Mouse (Mus musculus) megakaryocyte progenitor cell, adult 5-6 weeks (primary cell): Measurements from ENCODE around the gene Atp6v0a1. TPM values are rescaled to one million over a fixed set of nuclear protein-coding genes. Genes with fewer than 3 reads are reported as not detected.

Experiments
- ATAC-seq: replicated peaks from 2 replicates; pipeline ENCODE4 v1.8.0; 2016; ENCODE audit warnings: mild to moderate bottlenecking, moderate TSS enrichment, inconsistent platforms; ENCODE audit not compliant: poor library complexity
- total RNA-seq, 2 experiments: library from RNA; stranded (forward) in 1 of 2; stranded (reverse) in 1 of 2; fragments of 157-497, 149-512 nt in 1 of 2; fragments of 200-1000 nt in 1 of 2; gene quantifications; 2 replicates each; pipeline versions ENCODE4 v1.2.3 to v1.2.4; 2015 to 2017

Atp6v0a1 gene
- total RNA-seq, 2 experiments from 2014 or later: 35.3 to 50.1 TPM

DNA sequence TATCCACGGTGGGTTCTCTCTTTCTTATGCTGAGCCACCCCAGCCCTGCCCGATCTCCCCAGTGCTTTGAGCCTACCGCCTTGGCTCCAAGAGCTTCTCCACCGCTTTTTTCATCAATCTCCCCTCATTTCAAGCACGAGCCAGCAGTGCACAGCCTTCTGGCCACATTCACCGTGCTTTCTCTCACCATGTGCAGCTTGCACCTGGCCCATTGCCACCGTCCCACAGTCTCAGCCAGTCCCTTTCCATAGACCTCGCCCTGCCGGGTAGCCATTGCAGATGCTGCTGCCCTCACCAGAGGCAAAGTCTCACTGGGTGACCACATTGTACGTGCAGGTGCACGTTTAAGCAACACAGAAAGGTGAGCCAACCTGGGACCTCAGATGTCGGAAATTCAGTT is 14.1 kb downstream of the Atp6v0a1 start:
- no peak for ATAC-seq

DNA sequence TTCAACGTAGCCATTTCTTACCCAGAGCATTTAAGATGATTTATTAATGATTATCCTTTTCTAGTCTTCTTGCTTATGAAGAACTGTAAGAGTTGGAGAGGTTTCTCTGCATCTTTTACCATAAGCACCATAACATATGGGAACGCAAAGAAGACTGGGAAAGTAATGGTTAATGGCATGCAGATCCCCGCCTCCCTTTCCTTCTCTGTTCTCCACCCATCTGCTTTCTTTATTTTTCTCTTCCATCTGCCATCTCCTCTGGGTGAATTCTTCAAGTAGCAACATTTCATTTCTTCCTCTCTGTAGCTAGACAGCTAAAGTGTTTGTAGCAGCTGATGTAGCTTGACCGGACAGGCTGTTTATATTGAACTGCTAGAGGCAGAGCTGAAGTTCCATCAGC is 14.7 kb downstream of the Atp6v0a1 start:
- no peak for ATAC-seq

DNA sequence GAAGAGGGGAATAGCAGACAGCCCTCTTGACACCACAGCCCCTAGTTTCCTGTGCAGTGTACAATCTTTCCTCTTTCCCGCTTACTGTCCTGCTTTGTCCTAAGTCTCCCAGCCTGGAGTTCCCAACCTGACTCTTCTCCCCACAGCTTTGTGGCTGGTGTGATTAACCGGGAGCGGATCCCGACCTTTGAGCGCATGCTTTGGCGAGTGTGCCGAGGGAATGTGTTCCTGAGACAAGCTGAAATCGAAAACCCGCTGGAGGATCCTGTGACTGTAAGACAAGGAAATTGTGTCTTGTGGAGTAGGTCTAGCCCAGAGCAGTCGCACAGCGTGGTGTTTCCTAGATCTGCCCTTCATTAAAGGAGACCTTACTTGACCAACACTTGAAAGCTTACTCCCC is 17.9 kb downstream of the Atp6v0a1 start:
- no peak for ATAC-seq

DNA sequence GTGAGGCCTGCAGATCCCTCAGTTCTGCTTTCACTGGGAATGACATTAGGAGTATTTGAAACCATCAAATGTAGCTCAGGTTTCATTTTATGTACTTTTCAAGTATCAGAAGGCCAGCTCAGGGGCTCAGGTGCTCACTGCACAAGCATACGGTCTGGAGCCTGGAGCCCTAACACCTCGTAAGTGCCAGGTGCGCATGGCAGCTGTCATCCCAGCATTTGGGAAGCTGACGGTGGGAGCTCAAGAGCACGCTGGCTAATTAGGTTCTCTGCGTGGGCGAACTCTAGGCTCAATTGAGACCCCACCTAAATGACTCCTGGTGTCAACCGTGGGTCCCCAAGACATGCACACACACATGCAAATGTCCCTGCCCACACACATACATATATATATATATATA is 20.1 kb downstream of the Atp6v0a1 start:
- no peak for ATAC-seq

DNA sequence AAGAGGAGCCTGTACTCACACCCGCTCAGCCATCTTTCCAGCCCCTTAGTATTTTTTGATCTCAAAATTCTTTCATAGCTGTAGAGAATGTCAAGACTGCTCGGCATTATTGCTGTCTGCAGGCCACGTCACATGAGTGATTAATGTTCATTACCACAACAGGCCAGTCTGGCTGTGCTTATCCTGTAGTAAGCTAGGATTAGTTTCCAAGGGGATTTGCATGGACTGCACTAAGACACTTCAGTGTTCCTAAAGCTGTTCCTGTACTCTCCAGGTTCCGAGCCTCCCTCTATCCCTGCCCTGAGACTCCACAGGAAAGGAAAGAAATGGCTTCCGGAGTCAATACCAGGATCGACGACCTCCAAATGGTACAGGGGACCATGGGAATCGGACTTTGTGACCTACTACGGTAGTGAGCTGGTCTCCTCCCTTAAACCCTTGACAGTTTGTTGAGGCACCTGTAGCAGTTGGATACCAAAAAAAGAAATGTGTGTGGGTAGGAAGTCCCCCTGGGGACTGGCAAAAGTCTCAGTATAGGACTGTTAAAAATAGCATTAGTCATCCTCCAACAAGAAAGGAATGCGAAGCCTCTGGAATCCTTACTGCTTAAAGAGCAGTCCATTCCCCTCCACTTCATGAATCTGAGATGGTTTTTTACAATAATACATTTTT is 21.0 kb downstream of the Atp6v0a1 start:
- no peak for ATAC-seq

DNA sequence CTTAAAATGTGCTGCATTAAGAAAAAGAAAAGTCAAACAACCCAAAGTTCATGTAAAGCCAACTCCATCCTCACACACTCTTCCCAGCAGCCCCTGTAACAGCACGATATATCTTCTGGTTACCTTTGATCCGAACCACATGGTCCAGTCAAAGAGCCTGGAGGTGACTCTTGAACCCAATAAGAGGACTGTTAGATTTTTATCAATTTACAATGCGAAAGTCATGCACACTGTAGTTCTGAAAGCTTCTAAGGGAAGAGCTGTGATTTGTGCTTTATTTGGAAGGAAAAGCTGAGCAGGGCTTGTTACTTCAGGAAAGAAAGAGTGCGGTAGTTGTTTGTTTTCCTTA is 21.5 kb downstream of the Atp6v0a1 start:
- ATAC-seq: no peak

DNA sequence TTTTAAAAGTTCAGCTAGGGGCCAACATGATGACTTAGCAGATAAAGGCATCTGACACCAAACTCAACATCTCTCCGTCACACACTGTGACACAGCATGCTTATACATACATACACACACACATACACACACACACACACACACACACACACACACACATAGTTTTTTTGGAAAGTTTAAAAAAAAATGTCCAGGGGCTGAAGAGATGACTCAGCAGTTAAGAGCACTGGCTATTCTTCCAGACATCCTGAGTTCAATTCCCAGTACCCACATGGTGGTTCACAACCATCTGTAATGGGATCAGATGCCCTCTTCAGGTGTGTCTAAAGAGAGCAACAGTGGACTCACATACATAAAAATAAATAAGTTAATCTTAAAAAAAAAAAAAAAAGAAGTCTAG is 22.2 kb downstream of the Atp6v0a1 start:
- ATAC-seq: no peak

DNA sequence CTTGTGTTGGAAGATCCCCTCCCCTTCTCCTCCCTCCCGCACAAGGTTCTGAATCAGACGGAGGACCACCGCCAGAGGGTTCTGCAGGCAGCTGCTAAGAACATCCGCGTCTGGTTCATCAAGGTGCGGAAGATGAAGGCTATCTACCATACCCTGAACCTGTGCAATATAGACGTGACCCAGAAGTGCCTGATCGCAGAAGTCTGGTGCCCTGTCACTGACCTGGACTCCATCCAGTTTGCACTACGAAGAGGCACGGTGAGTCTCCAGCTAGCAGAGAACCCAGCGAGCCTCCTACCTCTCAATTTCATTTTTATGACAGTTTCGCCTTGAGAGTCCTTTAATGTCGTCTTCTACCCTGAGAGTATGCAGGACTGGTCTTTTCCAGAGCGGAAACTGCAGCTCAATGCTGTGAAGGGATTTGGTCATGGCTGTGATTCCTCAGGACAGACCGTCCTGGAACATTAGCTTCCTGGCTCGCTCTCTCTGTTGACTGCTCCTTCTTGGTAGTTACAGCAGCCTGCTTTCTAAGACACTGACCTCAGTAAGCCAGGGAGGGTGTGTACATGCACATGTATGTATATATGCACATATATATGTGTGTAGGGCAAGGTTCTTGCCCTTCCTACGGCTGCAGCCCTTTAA is 24.7 kb downstream of the Atp6v0a1 start:
- ATAC-seq: no peak

DNA sequence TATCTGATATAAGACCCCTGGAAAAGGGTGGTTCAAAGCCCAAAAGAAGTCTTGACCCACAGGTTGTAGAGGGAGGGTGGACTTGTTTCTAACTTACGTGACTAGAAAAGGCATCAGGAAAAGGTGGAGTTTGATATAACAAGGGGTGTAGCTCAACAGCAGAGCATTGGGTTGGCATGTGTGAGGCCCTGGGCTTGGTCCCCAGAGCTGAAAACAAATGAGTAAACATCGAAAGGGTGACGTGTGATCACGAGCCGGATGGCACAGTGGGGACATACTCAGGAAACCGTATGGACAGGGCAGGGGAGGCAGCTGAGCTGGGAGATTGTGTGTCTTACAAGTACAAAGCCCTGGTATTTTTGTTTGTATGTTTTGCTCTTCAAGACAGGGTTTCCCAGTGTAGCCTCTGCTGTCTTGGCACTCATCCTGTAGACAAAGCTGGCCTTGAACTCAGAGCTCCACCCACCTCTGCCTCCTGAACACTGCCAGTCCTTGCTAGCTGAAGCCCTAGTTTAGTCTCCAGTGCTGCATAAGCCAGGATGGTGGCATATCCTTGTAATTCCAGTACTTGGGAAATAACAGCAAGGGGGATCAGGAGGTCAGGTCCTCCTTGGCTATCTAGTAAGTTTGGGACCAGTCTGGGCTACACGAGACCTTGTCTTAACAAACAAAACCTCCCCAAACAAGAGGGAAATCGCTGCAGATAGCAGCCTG is 25.5 kb downstream of the Atp6v0a1 start:
- no peak for ATAC-seq

DNA sequence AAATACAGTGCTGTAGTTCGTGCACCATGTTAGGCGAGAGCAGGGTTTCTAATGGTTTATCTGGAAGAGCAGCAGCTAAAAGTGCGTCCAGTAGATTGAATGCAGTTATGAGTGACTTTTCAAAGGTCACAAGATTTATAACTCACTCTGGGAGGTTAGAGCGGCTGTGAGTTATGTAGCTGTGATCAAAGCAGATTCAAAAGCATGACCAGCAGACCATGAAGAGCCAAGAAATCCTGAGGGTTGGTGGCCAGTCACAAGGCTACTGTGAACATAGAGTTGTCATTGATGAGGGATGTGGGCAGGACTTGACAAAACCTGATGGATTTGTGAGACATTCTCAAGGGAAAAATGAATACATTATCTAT is 26.1 kb downstream of the Atp6v0a1 start:
- ATAC-seq: no peak

DNA sequence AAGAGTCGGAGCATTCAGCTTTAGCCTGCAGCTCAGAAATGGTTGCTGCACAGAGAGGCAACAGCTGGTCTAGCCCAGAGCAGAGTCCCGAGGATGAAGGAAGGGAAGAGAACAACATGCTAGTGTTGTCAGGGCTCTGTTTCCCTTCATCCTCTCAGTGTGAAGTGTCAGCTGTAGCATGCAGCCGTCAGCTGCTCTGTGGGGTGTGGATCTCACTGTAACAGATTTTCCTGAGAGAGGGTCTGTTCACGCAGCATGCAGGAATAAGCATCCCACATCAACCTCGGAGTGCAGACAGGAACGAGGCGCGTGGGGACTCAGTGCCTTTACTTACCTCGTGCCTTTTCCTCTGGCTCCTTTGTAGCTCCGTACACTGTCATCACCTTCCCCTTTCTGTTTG is 28.5 kb downstream of the Atp6v0a1 start:
- no peak for ATAC-seq

DNA sequence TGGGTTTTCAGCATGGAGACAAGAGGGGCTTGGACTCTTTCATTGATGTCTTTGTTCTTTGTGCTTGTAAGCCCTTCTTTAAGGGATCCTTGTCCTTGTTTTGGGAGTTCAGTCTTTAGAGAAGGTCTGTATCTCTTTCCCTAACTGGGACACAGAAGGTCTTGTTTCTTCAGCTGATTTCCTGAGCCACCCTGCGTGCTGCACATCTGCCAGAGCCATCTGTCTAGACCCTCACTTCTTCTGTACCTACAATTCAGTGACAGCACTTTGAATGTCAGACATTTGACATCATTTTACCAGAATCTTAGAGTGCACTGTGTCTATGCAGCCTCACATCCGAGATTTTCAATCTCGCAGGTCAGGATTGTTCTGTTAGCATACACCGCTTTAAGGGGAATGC is 36.6 kb downstream of the Atp6v0a1 start:
- ATAC-seq: no peak

DNA sequence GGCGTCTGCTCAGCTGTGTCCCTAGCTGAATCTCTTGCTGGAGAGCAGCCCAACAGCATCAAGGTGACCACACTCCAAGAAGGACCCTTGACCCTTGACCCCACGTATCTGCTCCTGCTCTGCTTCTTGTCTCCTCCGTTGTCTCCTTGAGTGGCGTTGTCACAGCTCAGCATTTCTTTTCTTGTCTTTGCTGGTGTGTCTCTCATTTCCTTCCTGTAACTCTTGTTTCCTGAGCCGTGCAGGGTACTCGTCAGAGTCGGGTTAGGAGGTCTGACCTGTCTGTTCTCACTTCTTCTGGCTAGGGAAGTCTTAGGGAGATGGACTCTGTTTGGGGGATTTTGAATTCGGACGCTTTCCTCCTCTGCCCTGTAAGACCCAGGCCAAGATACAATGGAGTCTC is 37.2 kb downstream of the Atp6v0a1 start:
- no peak for ATAC-seq

DNA sequence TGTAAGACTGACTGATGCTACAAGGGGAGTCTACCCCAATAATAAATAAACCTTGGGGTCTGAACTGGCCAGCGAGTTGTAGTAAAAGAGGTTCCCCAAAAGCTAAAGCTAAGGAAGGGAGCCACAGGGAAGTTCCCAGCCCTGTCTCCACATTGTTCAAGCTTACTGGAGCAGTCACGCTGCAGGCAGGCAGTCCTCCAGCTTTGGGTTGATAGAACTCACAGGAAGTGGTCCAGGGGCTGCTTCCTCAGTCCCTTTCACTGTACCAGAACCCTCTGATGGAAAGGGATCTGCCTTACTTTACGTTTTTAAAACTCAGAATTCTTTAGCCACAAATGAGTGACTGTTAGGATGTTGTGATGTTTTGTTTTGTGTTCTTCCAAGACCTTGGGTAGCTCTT is 38.2 kb downstream of the Atp6v0a1 start:
- no peak for ATAC-seq

DNA sequence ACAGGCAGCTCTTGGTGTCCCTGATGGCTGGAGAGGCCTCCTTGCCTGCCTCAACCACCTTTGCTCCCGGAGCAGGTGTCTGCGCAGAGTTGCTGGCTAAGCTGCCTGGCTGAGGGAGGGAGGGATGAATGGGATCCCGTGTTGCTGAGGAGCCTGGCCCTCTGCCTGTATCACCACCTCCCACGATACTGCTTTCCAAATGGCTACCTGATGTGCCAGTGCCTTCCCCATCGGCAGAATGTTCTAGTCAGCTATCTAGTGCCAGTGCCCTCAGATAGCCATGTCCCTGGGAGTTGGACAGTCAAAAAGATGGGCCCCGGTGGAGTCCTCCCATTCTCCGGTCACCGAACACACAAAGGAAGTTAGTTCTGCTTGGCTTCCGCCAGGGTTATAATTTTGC is 41.1 kb downstream of the Atp6v0a1 start:
- ATAC-seq: no peak

DNA sequence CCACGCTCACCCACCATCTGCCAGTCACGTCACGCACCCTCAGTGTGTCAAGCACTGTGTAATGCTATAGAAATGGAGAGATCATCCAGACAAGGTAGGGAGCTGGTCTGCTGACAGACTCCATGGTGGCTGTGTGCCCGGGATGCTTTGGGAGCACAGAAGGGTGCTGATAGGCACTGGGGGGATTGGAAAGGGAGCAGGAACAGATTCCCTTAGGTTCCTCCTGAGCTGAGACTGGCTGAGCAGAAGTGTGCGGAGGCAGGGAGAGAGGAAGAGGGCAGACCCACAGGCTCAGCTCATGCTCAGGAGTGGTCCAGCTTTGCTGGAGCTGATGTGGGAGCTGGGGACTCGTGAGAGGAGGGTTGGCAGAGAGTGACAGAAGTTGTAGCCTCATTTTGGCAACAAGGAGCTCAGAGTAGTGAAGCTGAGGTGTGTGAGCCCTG is 41.8 kb downstream of the Atp6v0a1 start:
- ATAC-seq: no peak

DNA sequence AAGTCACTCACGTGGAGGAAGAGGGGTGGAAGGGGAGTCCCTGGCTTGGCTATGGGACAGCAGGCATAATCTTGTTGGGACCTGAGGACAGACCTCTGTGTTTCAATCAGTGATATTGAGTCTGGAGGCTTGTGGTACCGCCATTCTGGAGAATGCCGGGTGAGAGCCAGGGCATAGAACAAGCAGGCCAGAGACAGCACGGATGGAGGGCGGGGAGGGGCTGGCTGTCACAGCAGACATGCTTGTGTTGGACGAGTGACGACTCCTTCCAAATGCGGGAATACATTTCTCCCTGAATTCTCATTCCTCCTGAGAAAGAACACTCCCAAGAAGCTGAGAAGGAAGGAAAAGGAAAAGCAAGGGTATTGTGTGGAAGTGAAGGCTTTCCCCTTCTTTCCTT is 42.4 kb downstream of the Atp6v0a1 start:
- no peak for ATAC-seq

DNA sequence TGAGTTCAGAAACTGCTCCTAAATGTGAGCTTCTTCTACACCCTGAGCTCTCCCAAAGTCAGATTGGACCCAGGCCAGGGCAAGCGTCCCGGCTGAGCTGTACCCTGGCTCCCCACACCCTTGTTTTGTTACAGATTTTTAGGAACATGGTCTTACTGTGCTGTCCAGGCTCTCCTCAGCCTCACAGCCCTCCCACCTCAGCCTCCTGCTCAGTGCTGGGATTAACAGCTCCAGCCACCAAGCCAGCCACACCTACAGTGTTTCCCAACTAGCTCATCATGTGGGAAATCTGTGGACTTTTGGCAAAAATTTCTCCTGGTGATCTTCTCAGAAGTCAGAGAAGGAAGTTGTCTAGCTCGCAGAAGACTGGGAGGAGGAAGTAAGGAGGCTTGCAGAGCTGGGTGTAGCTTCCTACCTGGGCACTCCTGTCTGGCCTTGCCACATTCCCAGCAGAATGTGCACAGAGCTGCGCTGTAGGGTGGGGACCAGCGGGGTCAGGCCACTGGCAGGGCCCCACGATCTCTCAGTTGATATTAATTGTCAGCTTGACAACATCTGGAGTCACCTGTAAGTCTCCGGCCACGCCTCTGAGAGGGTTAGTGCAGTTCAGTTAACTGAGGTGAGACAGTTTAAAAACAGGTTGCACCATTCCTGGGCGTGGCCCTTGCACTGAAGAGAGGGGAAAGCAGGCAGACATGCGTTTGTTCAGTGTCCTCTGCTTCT is 43.7 kb downstream of the Atp6v0a1 start:
- ATAC-seq: peak; percentile 43; the same call in 1 of the 2 replicates

DNA sequence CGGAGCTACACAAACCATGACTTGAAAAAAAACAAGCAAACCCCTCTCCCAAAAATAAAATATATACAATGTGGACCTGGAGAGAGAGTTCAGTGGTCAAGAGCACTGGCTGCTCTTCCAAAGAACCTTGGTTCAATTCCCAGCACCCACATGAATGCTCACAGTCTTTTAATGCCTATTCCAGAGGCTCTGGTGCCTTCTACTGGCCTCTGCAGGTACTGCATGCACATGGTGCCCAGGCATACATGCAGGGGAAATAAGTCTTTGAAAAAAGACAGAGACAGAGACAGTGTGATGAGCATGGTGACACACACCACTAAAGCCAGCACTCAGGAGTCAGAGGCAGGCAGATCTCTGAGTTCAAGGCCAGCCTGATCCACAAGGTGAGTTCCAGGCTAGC is 44.7 kb downstream of the Atp6v0a1 start:
- ATAC-seq: no peak

DNA sequence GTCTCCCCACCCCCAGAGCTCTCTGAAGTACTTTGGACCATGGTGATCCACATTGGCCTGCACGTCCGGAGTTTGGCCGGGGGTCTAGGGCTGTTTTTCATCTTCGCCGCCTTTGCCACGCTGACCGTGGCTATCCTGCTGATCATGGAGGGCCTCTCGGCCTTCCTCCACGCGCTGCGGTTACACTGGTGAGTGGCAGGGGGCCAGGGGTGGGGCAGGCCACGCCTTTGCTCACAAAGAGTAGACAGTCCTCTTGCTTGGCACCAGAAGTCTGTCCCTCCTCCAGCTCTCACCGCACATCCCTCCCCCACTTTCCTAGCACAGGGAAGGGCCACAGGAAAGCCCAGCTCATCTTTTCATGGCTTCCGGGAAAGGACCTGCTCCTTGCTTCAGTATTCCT is 46.2 kb downstream of the Atp6v0a1 start:
- ATAC-seq: 0 out of 2 replicates have a peak, but pooled peaks have one; percentile 32

DNA sequence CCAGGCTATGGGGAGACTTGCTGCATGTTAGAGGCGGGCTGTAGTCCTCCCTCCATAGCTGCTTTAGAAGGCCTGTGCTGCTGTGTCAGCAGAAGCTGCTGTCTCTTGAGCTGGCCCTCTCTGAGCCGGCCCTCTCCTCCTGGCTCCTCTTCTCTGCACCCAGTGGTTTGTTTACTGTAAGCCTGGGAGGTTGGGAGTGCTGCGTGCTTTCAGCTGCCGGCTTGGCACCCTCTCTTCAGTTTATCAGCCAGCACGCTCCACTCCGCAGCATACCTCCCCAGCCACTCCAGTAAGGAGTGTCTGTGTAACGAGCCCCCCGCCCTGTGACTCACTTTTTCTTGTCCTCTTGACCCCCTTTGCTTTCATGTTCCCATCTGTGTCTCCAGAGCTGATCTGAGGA is 47.6 kb downstream of the Atp6v0a1 start:
- ATAC-seq: no peak

DNA sequence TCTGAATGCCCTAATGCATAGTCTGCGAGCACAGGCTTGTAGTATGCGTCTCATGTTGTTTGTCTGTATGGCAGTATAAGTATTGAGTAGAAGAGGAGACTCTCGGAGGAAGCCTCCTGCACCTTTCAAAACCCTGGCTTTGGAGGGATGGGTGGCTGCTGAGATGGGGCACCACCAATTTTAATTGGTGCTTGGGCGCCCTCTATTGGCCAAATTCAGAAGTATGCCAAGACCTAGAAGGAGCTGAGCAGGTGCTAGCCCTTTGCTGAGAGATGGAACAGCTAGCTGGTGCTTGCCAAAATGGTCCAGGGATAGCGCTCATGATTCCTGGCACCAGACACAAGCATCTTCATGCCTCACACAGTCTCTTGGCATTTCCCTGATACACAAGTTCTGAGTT is 48.6 kb downstream of the Atp6v0a1 start:
- ATAC-seq: peak; percentile 74
